Mouse (Mus musculus) urinary bladder, postnatal 10 days (tissue): ENCODE results near the gene Olfr552.
"Not testable (repeated sequence)": the region's sequence is repeated elsewhere in the genome, so short reads cannot be mapped to it uniquely, and the experiment has no call there.

Experiments used
- DNase-seq: peaks from one replicate; pipeline ENCODE4 v3.0.0; 2022; ENCODE audit warnings: low spot score

Olfr552 gene

DNA sequence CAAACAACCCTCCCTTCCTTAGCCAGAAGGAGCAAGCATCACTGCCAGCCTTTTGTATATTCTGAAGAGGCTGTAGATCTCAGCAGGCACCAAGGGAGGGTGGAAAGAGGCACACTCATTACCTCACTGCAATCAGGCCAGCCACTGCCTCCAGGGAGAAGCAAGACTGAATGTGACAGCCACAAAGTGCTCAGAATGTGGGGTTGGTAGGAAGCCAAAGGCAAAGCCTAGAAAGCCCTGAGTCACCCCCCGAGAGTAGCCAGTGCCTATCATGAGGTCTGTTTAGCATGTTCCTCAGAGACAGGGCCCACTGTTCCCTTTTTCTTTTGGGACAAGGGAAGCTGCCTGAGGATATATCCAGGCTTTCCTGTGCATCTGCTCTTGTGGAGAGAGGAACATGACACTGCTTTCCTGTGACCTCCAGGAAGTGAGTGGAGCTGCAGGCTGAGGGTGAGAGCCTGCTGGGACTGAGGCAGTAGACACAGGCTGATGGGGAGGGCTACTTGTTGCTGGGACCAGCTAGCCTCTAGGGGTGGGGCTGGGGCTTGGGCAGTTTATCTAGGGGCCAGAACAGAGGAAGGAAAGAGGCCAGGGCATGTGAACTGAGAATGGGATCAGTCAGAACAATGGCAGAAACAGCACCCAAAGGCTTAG lies at the start of gene Olfr552:
Gene Olfr552, plus strand, starts transcription at position 393 of the 654 bp plus-strand sequence.
- DNase-seq: no peak

- DNase-seq: no peak
Measured at GRCm38 (mm10) chr7:102549570-102549969, 48.0 kb upstream of the Olfr552 start, which contains the start of gene Olfr549. Gene Olfr549, plus strand, starts transcription at chr7:102549870.

GRCm38 (mm10) chr7:102553279-102553678 lies 44.3 kb upstream of the Olfr552 start:
- no peak for DNase-seq

DNA sequence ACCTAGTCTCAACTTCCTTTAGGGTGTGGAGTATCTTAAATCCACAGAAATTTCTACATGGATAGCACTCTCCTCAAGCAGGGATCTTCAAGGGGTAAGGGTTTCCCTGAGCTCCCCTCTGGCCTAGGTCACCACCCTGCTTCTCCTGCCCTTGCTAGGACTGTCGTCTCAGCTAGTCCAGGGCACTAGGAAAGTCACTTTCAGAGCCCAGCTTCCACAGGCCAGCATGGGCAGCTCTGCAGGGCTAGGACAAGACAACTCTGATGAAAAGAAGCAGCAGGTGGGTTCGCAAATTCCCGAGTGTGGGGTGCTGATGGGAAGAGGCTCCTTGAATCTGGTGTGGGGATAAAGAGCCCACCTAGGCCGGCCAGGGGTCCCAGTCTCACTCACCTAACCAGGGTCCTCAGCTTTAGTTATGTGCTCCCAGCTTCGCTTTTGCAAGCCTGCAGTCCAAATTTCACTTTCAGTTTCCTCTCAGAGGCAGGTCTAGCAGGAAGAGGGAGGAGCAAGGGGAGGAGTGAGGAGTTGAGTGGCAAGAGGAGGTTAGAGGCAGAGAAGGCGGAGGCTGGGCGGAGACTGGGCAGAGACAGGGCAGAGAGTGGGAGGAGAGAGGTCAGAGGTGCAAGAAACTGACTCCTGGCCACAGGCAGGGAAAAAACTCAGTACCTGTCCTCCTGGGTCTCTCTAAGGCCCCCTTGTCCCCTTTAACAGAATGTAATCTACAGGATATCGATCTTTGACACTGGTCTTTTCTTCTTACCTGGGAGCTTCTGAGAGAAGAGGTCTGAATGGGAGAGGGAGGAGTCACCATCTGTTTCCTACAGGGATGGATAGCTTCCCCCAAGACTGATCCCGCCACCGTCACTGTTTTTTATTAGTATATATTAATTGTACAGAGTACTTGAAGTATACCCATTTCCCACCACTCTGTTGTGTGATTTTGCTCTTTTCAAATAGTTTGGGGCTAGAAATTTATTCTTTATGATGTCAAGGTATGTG lies 32.3 kb upstream of the Olfr552 start, which contains the start of gene Trim21:
Gene Trim21, minus strand, starts transcription at position 488 of the 999 bp plus-strand sequence.
- DNase-seq: peak; percentile 26

DNA sequence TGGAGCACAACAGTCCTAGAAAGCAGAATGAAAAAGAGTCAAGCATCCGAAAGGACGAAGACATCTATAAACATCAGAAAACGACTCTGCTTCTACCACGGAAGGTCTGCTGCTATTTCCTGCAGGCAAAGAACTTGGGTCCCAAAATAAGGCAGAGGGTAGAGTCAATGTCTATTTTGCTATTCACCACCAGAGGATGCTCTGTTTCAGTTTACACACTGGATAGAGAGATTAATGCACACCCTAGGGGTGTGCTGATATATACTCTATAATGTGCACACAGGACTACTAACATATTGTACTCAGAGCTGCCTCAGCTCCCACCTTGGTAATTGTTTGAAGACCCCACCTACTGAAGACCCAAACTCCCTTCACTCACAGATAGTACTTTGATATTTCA lies 31.4 kb upstream of the Olfr552 start:
- DNase-seq: no peak

GRCm38 (mm10) chr7:102571142-102571541 lies 26.4 kb upstream of the Olfr552 start, which contains the start of gene Olfr550:
Gene Olfr550, plus strand, starts transcription at chr7:102571442.
- DNase-seq: no peak

DNA sequence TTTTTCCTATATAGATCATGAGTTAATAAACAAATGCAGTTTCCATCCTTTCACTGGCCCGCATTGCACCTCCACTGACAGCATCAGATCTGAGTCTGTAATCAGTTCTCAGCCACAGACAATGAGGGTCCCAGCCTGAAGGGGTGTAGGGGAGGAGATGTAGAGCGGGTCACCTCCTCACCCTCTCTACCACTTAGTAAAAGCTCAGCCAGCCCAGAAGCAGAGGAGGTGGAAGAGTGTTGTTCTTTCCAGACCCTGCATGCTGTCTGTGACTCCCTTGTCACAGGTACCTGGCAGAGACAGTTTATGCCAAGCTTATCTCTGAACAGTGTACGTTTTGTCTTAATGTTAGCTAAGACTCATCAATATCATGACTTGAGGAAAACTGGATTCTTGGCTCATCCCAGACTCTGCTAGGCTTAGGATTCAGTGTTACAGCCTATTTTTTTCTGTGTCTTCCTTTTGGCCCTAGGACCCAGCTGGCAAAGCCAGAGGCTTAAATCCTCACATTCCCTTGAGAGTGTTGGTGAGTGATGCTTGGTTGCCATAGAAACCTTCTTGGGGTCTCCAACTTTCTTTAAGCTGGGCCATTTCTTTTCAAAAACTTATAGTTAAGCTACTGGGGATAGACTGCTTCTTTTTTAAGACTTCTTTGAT lies 24.3 kb upstream of the Olfr552 start:
- DNase-seq: no peak

GRCm38 (mm10) chr7:102575998-102576397 lies 21.6 kb upstream of the Olfr552 start:
- no peak for DNase-seq

DNA sequence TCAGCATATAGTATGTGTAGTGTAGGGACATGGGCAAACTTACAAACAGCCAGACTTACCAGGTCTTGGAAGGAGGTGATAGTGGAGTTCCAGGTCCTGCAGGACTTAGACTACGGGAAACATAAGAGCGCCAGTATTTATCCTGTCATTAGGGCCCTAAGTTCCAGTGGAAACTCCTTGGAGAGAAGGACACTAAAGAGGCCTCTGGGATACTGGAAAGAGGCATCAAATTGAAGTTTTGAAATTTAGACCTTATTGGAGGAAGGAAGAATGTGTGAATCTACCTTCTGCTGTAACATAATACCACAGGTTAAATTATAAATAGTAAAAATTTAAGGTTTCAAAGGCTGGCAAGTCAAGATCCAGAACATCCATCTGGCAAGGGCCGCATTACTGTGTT lies 5.8 kb upstream of the Olfr552 start, which contains the start of gene Olfr551:
Gene Olfr551, minus strand, starts transcription at position 101 of the 400 bp plus-strand sequence.
- DNase-seq: no peak

GRCm38 (mm10) chr7:102618118-102618517 lies 20.5 kb downstream of the Olfr552 start, which contains the start of gene Olfr553:
Gene Olfr553, minus strand, starts transcription at chr7:102618218.
- DNase-seq: no peak

- DNase-seq: no peak
Measured at GRCm38 (mm10) chr7:102619608-102620007, 22.0 kb downstream of the Olfr552 start.

GRCm38 (mm10) chr7:102620368-102620767 lies 22.8 kb downstream of the Olfr552 start:
- DNase-seq: not testable (repeated sequence)

DNA sequence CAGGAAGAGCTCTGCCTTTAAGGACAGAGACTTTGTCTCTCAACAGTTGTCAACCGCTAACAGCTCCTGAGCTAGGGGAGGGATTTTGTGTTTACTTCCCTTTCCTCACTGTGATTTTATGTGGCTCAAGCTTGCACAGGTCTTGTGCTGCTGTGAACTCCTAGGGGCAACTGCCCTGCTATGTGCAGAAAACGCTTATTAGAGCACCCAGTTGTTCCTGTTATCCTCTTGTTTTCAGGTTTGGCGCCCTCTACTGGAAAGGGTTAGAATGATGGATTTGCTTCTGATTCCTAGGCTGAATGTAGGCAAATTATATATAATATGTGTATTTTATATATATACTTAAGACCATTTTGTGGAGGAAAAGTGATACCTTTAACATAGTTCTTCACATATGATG lies 39.1 kb downstream of the Olfr552 start:
- DNase-seq: no peak

- no peak for DNase-seq
Measured at GRCm38 (mm10) chr7:102638132-102638531, 40.6 kb downstream of the Olfr552 start, which contains the start of gene Olfr554. Gene Olfr554, plus strand, starts transcription at chr7:102638432.

DNA sequence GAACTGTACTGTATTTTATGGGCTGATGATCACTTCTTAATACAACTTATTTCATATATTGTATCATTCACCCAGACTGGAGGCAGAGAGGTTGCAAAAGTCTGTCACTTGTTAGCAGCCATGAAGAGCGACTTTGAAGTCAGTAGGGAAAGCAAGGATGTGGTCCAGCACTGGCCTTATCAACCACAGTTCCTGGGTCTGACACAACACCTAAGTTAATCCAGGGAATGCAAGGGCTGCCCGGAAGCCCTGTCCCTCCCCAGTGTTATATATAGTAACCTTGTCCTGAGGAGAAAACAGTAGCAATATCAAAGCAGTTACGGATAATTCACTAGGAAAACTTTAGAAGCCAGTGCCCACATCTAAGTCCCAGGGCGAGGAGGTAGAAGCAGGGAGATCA lies 47.4 kb downstream of the Olfr552 start:
- DNase-seq: not testable (repeated sequence)
